Mouse (Mus musculus) midbrain, embryonic 14.5 days (tissue): Measurements from ENCODE around the gene Vac14. TPM values are rescaled to one million over a fixed set of nuclear protein-coding genes. Genes with fewer than 3 reads are reported as not detected.

Source experiments
- ATAC-seq: fragments of 200-750 bp; cut with Nextera tagmentation; 2 replicates; pipeline ENCODE4 v1.8.0; 2017; ENCODE audit warnings: moderate number of reproducible peaks, moderate library complexity; ENCODE audit not compliant: low FRiP score, low TSS enrichment
- DNase-seq: peaks from one replicate; pipeline ENCODE4 v3.0.0-alpha.2; 2015
- H3K27ac ChIP-seq: fragments of 300-500 bp; sonication (generic); replicated peaks from 2 replicates; pipeline ENCODE4 v1.5.1; 2014; ENCODE audit warnings: mild to moderate bottlenecking, low read depth, low read length, moderate library complexity
- H3K27me3 ChIP-seq: fragments of 300-500 bp; sonication (generic); 2 replicates; pipeline ENCODE4 v1.6.1; 2014; ENCODE audit warnings: low read length, control low read depth, mixed read lengths; ENCODE audit not compliant: control insufficient read depth, insufficient read depth
- H3K36me3 ChIP-seq: fragments of 300-500 bp; sonication (generic); 2 replicates; pipeline ENCODE4 v1.6.1; 2014; ENCODE audit warnings: low read length, control low read depth; ENCODE audit not compliant: control insufficient read depth, insufficient read depth
- H3K4me1 ChIP-seq: fragments of 300-500 bp; sonication (generic); 2 replicates; pipeline ENCODE4 v1.6.1; 2014; ENCODE audit warnings: mild to moderate bottlenecking, antibody characterized with exemption, low read length, control low read depth; ENCODE audit not compliant: control insufficient read depth, insufficient read depth
- H3K4me2 ChIP-seq: fragments of 300-500 bp; sonication (generic); 2 replicates; pipeline ENCODE4 v1.6.1; 2014; ENCODE audit warnings: mild to moderate bottlenecking, low read length, moderate library complexity
- H3K4me3 ChIP-seq: fragments of 300-500 bp; sonication (generic); replicated peaks from 2 replicates; pipeline ENCODE4 v1.5.1; 2014; ENCODE audit warnings: low read depth, low read length
- H3K9ac ChIP-seq: fragments of 300-500 bp; sonication (generic); replicated peaks from 2 replicates; pipeline ENCODE4 v1.6.1; 2014; ENCODE audit warnings: mild to moderate bottlenecking, low read length, moderate library complexity
- H3K9me3 ChIP-seq: fragments of 300-500 bp; sonication (generic); 2 replicates; pipeline ENCODE4 v1.6.1; 2016; ENCODE audit warnings: low read length, control low read depth, mixed read lengths; ENCODE audit not compliant: control insufficient read depth
- WGBS: fragments of 180-500 bp; shearing (Covaris S2); extraction: QIAGEN DNeasy Blood & Tissue Kit; methylation state at CpG from one replicate; pipeline ENCODE4 v1.1.7; 2014; 5-methylcytosine and 5-hydroxymethylcytosine counted together
- polyA plus RNA-seq: library from polyadenylated mRNA; unstranded; fragments of >200 nt; fragmentation: Nextera tagmentation; extraction: Ambion mirVana; gene quantifications from 2 replicates; pipeline ENCODE4 v1.2.1, GENCODE M21; 2014

Gene Vac14
- polyA plus RNA-seq, 1 experiment from 2014 or later, result 32.5 TPM

DNA sequence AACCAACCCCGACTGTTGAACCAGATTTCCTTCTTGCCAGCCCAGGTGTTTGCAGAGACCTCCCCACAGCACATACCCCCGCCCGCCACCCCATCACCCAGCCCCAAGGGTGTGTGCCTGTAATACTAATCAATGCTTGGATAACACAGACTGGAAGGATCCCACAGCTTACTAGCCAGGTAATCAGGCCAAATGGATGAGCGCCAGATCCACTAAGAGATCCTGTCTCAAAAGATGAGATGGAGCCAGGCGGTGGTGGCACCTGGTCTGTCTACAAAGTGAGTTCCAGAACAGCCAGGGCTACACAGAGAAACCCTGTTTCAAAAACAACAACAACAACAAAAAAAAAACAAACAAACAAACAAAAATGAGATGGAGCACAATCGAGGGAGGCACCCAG lies 148.9 kb downstream of the Vac14 start:
- DNase-seq (no peak), ATAC-seq (no peak)
- Histone ChIP-seq H3K4me1 (no peaks in the 10 kb centered on the region), H3K27ac (no peak overlapping the region), H3K27me3 (no peaks in the 10 kb centered on the region), H3K9ac (no peak overlapping the region), H3K4me3 (no peak overlapping the region), H3K36me3 (no peaks in the 10 kb centered on the region), H3K9me3 (no peaks in the 10 kb centered on the region), H3K4me2 (no peak overlapping the region)
- WGBS, result 92% methylated on average over 6 of the region's 6 CpGs

Other genes starting within 250 kb of the Vac14 start
- 27.5 and 31.4 TPM in 2 replicates for gene Mtss1l, start 102.9 kb downstream of the Vac14 start, polyA plus RNA-seq
- 0.34 and 3.9 TPM in 2 replicates for gene Il34, start 187.3 kb downstream of the Vac14 start, polyA plus RNA-seq
- gene Cog4, start 228.0 kb downstream of the Vac14 start, polyA plus RNA-seq, result 53.2 and 70.0 TPM in 2 replicates
- gene Sf3b3, start 228.2 kb downstream of the Vac14 start, polyA plus RNA-seq, result 72.3 and 114 TPM in 2 replicates